Mouse (Mus musculus): ENCODE measurements around the gene Arsg. TPM values are rescaled to one million over a fixed set of nuclear protein-coding genes. Genes with fewer than 3 reads are reported as not detected.

Arsg gene
- total RNA-seq, 4 experiments from 2014 or later: 14.1 to 22.3 (median 19.7) TPM

DNA sequence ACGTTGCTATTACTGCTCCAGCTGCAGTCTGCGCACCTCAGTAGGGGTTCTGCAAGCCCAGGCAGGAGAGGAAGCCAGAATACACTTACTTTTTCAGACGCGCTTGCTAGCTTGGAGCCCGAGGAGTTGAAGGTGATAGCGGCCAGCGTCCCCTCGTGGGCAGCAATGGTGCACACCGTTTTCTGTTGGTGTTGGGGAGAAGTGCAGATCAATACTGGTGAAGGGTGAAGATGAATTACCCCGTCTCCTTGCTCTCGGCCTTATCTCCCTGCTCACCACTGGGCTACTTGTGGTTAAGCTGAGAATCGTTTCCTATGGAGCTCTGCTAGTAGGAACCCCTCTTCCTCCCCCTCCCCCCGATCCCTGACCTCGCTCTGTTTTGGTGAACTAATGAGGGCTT lies 110.8 kb downstream of the Arsg start:
- DNase-seq (ENCODE audit: low spot score in 2 of 2): no peak

DNA sequence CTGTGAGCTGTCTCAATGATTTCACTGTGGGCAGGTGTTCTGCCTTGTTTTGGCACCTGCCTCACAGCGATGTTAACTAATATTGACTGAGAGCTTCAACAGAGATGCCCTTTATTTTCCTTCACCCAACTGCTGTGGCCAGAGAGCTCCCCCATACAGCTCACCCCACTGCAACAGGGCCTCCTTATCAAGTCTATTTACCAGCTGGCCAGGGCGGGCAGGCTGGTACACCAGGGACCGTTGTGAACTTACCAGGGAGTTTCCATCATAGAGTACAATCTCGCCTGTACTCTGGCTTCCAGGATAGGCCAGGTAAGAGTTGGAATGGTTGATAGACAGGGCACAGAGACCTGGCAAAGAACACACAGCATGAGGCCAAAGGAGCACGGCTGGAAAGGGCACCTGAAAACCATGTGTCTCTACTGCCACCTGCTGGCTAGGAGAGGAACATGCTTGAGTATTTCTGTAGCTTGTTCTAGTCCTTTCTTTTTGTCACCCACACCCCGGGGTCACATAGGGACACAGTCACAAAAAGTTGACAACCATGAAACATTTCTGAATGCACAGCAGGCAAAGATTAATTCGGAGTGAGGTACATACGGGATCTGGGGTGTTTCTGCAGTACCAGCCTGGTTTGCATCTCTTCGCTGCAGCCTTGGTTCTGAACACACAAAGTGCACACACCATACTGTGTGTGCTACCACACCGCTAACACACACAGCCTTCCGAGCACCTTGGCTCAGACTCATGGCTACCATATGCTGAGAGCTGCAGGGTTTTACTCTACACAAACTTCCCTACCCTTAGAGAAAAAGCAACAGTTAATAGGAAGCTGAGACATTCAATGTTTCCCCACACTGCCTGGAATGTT lies 111.9 kb downstream of the Arsg start:
- peak; percentile 51 to 73 for DNase-seq (ENCODE audit: low spot score in 2 of 2)

DNA sequence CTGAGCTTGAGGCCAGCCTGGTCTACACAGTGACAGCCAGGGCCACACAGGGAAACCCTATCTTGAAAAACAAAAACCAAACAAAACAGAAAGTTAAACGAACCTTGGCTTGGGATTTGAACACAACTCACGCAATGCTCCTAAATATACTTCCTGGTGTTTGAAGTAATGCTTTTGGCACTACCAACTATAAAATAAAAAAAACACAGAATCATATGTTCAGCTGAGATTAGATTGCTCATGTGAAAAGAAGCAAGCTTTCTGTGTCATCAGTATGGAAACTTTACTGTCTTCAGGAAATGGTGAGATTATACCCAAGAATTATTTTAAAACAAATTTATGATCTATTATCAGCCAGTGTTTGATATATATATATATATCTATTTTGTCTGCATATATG lies 113.2 kb downstream of the Arsg start:
- no peak for DNase-seq (ENCODE audit: low spot score in 2 of 2)

DNA sequence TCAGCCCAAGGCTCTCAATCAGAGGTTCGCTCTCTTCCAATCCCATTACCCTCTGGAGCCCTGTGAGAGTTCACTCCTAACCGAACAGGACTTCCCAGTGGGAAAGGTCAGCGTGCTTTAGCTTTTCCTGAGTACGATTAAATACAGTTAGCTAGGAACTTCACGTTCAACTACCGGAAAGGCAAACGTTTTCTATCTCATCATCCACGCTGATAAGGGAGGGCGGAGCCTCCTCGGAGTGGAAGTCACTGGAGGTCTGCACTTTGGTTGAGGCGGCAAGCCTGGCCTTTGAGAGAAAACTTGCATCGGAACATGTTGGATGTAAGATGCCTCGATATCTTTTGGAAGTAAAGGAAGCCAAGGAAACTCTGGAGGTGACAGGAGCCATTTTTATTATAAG lies 113.8 kb downstream of the Arsg start:
- no peak for DNase-seq (ENCODE audit: low spot score in 2 of 2)

DNA sequence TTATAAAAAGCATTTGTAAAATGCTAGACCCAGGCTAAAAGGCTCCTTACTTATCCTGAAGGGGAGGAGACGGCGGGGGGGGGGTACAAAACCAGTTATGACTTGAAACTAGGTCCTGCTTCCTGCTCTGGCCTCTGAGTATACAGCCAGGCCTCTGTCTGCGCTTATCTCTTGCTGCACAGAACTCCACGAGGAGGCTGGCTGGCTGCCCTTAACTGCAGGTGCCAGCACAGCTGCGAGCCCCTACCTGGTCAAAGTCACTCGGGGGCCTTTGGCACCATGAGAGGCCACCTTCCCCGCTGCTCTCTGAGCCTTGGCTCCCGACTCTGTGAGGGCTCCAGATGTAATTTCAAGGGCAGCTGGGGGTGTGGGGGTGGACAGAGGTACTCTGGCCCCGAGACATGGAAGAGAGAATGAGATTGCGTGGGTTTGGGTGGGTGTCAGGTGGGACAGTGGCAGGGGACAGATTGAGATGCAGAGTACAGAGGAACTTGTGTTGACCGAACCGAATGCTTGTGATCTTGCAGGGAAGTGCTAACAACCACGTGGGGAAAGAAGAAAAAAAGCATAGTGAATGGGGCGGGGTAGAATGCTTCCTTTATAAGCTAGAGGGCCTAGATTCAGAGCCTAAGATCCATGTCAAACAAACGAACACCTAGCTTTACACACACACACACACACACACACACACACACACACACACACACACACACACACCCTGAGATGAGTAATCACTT lies 114.6 kb downstream of the Arsg start:
- no peak for DNase-seq (ENCODE audit: low spot score in 2 of 2)

DNA sequence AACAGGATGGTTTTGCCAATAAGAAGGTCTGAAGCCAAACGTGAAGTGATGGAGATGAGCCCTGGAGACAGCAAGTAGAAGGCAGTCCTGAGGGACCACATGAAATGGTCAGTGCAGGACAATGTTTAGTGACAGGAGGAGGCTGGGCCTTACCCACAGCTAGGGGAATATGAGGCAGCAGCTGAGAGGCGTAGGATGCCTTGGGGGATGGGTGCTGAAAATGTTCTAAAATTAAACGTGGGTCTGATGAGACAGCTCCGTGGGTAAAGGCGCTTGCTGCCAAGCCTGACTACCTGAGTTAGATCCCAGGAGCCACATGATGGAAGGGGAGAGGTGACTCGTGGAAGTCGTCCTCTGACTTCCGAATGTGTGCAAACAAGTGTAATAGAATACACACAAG lies 116.8 kb downstream of the Arsg start:
- DNase-seq (ENCODE audit: low spot score in 2 of 2): no peak

DNA sequence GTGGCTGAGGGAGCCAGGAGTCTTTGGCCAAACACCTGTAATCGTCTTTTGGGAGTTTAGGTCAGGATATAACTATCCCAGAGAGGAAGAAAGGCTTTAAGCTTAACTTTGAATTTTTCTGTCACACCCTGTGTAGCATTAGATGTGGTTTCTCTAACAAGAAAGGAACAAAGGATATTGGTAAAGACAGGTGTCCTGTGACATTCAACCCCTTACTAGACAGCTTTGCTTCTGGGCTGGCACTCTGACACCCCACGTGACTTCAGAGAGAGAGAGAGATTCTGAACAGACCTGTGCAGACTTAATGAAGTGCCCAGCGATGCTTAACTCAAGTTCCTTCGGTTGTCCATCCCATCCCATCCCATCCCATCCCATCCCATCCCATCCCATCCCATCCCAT lies 118.3 kb downstream of the Arsg start:
- DNase-seq (ENCODE audit: low spot score in 2 of 2): no peak

DNA sequence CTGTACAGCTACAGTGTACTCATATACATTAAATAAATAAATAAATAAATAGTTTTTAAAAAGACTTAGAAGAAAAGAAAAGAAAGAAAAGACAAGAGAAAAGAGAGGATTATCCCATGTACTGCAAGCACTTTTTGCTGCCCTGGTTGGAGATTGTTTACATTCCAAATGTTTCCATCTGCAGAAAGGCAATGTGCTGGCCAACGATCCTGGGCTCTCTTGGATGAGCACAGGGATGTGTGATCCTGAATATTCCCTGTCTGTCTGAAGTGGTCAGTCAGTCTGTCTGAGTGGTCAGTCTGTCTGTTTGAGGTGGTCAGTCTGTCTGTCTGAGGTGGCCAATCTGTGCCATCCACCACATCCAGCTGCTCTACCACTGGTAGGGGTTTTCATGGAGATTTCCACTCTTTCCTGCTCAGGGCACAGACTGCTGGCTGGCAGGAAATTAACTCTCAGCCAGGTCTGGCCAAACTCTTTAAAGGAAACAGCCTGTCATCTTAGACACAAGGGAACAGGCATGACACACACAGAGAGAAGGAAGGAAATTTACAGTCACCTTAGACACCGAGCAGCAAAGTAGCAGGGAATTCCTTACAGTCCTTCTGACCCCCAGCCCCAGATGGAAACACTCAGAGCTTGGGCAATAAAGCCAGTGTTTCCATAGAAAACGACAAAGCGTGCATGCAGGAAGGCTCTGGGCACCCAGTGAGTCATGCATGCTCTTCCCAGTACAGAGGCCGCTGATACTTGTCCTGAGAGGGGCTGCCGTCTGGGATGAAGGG lies 120.2 kb downstream of the Arsg start:
- DNase-seq (ENCODE audit: low spot score in 2 of 2): no peak

DNA sequence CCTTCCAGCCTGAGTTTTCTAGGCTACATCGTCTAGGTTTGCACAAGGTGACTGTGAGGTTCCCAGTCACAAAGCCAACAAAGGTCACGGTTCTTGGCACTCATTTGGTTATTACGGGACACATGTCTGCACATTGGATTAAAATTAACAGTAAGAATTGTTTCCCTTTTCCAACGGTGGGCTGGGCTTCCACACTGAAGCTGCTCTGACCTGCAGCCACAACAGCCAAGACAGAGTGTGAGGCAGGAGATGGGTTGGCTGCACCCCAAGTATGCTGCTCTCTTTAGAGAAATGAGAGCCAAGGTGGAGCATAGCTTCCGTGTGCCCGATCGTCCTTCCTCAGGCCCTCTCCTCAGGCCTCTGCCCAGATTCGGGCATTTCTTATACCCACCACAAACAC lies 121.6 kb downstream of the Arsg start:
- no peak for DNase-seq (ENCODE audit: low spot score in 2 of 2)

DNA sequence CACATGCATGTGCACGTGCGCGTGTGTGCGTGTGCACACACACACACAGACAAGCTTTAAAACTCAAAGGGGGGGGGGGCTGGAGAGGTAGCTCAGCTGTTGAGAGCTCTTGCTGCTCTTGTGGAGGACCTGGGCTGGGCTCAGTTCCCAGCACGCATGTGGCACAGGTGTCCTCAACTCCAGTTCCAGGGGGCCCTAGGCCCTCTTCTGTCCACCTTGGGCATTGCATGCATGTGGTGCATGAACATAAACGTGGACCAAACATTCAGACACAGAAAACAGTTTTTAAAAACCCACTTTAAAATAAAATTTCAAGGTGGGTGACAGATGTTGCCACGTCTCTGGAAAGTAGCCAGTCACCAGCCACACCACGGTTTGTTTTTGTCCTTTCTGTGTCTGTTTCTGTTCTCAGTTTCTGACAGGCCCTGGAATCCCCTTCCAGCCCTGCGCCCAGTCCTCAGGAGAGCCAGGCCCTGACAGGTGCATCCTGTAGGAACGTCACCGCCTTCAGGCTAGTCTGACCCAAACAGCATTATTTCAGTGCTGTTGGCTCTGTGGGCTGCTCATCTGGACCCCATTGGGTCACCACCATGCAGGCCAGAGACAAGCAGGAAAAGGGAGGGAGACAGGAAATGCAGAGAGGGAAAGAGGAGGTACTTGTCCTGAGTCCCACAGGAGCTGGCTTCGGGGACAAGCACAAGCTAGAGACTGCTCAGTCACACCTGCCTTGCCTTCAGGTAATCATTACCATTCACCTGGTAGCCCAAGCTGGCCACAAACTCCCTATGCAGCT lies 125.8 kb downstream of the Arsg start:
- no peak for DNase-seq (ENCODE audit: low spot score in 2 of 2)

DNA sequence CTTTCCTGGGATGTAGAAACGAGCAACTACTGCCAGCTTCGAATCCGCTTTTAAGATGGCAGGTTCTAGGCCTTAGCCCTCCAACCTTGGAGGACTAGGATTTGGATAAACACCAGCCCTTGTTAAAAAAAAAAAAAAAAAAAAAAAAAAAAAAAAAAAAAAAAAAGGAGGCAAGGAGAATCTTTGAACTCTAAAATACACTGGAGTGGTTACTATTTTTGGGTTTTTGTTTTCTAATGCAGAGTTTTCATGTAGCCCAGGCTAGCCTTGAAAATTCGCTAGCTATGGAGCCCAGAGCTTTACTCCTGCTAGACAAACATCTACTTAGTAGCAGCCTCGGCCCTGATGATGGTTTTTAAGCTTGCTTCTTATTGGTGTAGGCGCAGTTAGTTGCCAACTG lies 134.4 kb downstream of the Arsg start:
- no peak for DNase-seq (ENCODE audit: low spot score in 2 of 2)

DNA sequence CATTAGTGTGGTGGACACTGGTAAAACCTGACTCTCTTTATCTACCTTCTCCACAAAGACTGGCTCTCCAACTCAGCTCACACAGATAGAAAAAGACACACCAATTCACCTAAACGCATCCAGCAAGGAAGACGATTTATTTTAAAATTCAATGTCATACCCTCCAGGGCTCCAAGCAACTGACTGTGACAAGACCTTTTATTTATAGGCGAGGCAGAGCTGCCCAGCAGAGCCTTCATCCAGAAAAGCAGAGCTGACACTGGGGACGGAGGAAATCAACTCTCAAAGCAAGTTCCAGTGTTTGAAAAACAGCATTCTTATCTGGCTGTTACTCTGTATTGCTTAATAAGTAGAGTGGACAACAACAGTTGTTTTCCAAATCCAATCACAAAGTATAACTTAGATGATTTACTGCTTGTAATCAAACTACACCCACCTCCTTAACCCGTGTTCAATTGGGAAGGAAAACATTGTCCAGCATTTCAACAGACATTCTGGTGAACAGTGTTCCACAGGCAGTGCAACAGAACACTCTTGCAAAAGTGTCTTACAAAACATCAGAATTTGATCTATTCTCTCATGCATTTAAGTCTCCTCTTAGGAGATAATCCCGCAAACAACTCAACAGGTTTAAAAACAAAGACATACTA lies 135.9 kb downstream of the Arsg start:
- DNase-seq (ENCODE audit: low spot score in 2 of 2): no peak

DNA sequence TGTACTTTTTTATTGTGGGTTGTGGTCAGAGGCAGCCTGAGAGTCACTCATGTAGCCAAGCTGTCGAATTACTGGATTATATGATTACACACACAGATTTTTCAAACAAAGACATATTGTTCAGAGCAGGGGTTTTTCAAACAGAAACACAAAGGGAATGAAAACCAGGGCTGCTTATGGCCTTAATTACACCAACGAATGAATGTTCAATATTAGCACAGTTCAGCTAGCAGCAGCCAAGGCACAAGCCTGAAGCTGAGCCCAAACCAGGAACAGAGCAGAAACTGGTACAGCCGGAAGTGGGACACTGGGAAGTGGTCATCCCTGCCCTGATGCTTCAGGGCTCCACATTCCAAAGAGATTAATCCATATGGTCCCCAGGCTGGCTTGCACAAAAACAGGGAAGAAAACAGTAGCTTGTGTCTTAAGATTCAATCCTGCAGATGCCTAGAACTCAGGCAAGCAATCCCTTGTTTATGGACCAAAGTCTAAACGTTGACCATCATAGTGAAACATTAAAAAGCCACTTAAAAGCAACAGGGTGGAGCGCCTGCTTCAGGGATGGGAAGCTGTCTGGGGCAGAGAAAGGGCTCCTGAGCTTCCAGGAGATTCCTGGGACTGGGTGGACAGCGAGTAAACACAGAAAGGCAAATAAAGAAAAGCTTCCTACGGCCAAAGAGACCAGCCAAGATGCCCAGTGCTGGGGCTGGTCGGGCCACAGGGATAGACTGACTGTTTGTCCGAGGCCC lies 137.0 kb downstream of the Arsg start:
- DNase-seq (ENCODE audit: low spot score in 2 of 2): no peak

DNA sequence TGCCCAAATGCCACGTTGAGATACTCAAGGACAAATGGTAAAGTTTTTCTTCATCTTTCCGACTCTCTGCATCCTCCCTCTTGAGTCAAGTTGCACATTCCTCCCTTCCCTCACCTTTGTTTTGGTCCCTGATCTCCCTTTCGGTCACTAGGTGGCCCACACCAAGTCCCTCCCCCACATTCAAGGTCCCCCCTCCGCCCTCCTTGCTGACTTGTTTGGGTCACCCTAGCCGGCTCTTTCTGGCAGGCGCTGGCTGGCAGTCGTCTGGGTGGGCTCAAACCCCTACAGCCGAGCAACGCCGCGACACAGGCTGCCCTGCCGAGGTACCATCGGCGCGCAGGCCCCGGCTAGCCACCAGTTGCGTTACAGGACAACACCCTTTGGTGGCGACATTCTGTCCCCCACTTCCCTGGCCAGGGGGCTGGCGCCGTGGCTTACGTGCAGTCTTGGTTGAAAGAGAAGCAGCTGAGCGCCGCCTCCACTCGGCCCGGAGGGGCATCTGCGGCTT lies 137.7 kb downstream of the Arsg start:
- DNase-seq (ENCODE audit: low spot score in 2 of 2): no peak

DNA sequence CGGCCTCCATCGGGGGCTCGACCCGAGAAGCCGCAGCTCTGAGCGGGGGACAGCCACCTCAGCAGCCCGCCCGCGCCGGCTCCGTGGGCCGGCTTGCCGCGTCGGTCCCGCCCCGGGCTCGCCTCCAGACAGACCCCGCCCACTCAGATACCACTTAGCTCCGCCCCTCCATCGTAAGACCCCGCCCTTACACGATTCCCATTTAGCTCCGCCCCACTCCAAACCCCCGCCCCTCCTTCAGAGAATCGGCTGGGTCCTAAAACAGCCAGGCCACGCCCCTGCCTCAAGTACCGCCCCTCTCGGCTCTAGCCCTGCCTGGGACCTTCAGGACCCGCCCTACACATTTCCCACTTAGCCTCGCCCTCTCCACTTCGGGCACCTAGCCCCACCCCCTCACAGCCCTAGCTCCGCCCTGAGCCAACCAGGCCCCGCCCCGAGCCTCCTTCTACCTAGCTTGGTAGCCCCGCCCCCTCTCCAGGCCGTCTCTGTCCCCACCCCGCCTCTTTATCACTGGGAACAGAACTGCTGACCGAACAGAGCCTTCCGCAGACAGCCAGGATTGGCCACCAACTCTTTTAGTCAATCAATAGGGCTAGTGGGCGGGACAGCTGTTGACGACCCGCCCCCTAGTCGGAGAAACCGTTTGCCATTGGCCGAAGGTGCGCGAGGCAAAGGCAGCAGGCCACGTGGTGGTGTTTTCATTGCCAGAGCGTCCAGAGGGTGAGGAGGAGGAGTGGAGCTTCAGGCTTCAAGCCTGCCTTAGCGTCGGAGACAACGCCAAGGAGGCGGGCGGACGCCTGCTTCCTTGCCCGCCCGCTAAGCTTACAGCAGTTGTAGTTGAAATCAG lies 138.4 kb downstream of the Arsg start, which contains the start of gene Wipi1:
Wipi1 (minus strand) TSS at position 665 of the 847 bp plus-strand sequence.
- DNase-seq (ENCODE audit: low spot score in 2 of 2): peak; percentile 98 to 99

DNA sequence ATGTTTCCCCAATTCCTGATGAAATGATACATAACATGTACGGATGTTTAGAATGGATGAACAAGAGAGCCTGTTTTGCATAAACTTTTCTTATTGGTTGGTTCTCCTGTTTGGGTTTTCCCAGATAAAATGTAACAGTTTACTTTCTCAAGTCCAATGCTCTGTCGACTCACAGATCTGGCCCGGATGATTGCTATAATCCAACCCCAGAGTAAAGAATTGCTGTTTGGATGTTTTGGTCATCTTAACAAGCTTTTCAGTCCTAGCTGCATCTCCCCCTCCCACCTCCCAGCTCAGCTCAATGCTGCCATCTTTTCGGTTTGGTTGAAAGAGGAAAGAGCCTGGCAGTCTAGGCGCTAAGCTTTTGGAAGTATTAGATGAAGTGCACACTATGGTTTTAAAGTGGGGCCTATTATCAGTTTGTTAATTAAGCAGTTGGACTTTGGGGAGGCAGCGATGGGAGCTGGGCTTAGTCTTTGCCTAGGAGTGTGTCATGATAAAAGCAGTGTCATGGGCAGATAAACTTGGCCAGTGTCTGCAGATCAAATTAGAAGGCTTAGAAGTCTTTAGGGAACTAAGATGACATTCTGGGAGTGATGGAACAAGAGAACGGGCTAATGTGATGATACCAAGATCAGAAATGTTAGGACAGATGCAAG lies 139.8 kb downstream of the Arsg start:
- DNase-seq (ENCODE audit: low spot score in 2 of 2): no peak

DNA sequence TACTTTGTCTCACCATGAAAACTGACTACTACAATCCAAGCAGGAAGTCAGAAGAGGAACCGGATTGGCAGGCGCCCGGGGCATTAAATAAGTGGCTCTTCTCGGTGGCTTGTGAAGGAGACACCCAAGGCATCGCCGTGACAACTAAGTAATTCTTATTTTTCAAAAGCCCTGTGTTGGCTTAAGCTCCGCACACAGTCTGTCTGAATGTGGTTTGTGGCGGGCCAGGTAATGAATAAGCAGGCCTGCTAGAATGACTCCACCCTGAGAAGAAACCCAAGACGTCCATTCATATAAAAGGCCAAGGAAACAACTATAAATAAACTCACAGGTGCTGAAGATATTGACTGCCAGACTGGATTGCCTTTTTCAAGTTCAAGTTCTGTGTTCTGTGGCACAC lies 142.1 kb downstream of the Arsg start:
- DNase-seq (ENCODE audit: low spot score in 2 of 2): no peak

DNA sequence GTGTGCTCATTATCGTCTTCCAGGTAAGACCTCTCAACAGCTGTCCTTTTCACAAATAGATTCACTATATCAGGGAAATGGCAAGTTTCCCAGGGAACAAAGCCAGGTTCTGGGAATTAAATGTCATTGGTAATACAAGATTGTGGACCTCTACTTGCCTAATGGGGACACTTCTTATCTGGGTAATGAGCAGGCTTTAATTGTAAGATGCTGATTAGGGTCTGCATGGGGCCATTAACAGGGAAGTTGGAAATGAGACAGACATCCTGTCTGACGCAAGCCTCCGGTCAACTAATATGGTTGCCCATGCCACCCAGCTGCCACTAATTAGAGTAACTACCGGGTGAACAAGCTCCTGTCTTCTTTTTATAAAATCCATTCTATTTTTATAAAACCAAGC lies 143.2 kb downstream of the Arsg start:
- DNase-seq (ENCODE audit: low spot score in 2 of 2): no peak

Measured in layer of hippocampus, adult 8-10 months (tissue).